Mouse (Mus musculus): ENCODE data around the gene Setd5.
A peak's percentile ranks its signal among the peaks of the same experiment; 100 is the strongest.

Gene Setd5

GRCm38 (mm10) chr6:113076686-113077516 is at the start of gene Setd5:
TSS of gene Setd5 (plus strand) at chr6:113077365.
- peak; percentile 98 for DNase-seq (ENCODE audit: low spot score)

GRCm38 (mm10) chr6:113027446-113027845 is 49.7 kb upstream of the Setd5 start:
- no peak for DNase-seq (ENCODE audit: low spot score)

- DNase-seq (ENCODE audit: low spot score) = no peak
These were observed 48.2 kb upstream of the Setd5 start for GRCm38 (mm10) chr6:113029006-113029405.

GRCm38 (mm10) chr6:113030553-113030952 is 46.6 kb upstream of the Setd5 start:
- no peak for DNase-seq (ENCODE audit: low spot score)

GRCm38 (mm10) chr6:113030970-113031660 is 46.0 kb upstream of the Setd5 start:
- DNase-seq (ENCODE audit: low spot score) = no peak

- no peak for DNase-seq (ENCODE audit: low spot score)
These were observed 45.0 kb upstream of the Setd5 start for GRCm38 (mm10) chr6:113032121-113032520.

- DNase-seq (ENCODE audit: low spot score) = no peak
These were observed 44.0 kb upstream of the Setd5 start for GRCm38 (mm10) chr6:113033185-113033584.

- DNase-seq (ENCODE audit: low spot score) = no peak
These were observed 42.7 kb upstream of the Setd5 start for GRCm38 (mm10) chr6:113034466-113034865.

- DNase-seq (ENCODE audit: low spot score) = peak; percentile 63
These were observed 40.5 kb upstream of the Setd5 start for GRCm38 (mm10) chr6:113036463-113037175.

- peak; percentile 89 for DNase-seq (ENCODE audit: low spot score)
These were observed 39.0 kb upstream of the Setd5 start for GRCm38 (mm10) chr6:113037946-113038734.

GRCm38 (mm10) chr6:113038735-113039058 is 38.5 kb upstream of the Setd5 start:
- no peak for DNase-seq (ENCODE audit: low spot score)

- DNase-seq (ENCODE audit: low spot score) = no peak
These were observed 36.8 kb upstream of the Setd5 start for GRCm38 (mm10) chr6:113040319-113040718.

GRCm38 (mm10) chr6:113041215-113041990 is 35.8 kb upstream of the Setd5 start:
- no peak for DNase-seq (ENCODE audit: low spot score)

- peak; percentile 47 for DNase-seq (ENCODE audit: low spot score)
These were observed 31.6 kb upstream of the Setd5 start for GRCm38 (mm10) chr6:113045575-113045974.

- DNase-seq (ENCODE audit: low spot score) = peak; percentile 99
These were observed 30.9 kb upstream of the Setd5 start, which contains the start of gene Thumpd3 for GRCm38 (mm10) chr6:113046041-113046975. TSS of gene Thumpd3 (plus strand) at chr6:113046225.

- peak; percentile 45 for DNase-seq (ENCODE audit: low spot score)
These were observed 30.0 kb upstream of the Setd5 start for GRCm38 (mm10) chr6:113047016-113047746.

- DNase-seq (ENCODE audit: low spot score) = no peak
These were observed 28.8 kb upstream of the Setd5 start for GRCm38 (mm10) chr6:113048371-113048770.

GRCm38 (mm10) chr6:113049159-113049558 is 28.0 kb upstream of the Setd5 start:
- DNase-seq (ENCODE audit: low spot score) = no peak

GRCm38 (mm10) chr6:113052972-113053371 is 24.2 kb upstream of the Setd5 start:
- no peak for DNase-seq (ENCODE audit: low spot score)
